Mouse (Mus musculus): ENCODE data around the gene Myo18b.

- TF ChIP-seq CTCF (IDR thresholded peaks at IDR 0.05; ENCODE audit: low read depth, low read length) (no peak), TAL1 (conservative IDR thresholded peaks at IDR 0.05; ENCODE audit: low read depth, low read length) (no peak), GATA1 (IDR thresholded peaks at IDR 0.05; ENCODE audit: borderline replicate concordance, low read length) (no peak)
Measured at GRCm38 (mm10) chr5:112825091-112825794, 70.9 kb downstream of the Myo18b start.

All from G1E (cell line).